Mouse (Mus musculus): ENCODE data around the gene Cdsn. TPM values are rescaled to one million over a fixed set of nuclear protein-coding genes. Genes with fewer than 3 reads are reported as not detected.
"Not testable (repeated sequence)": the region's sequence is repeated elsewhere in the genome, so short reads cannot be mapped to it uniquely, and the experiment has no call there.

Gene Cdsn
- polyA plus RNA-seq, 1 experiment, result 0.13 TPM

GRCm38 (mm10) chr17:35507556-35508260, 44.2 kb upstream of the Cdsn start:
- peaks cover 2% of the 10 kb centered on the region; the same call in 1 of the 2 replicates for H3K27me3 ChIP-seq (ENCODE audit: control insufficient read depth, insufficient read depth, low read length)
- TF ChIP-seq POLR2A (IDR thresholded peaks at IDR 0.05; ENCODE audit: low read depth, low read length), result no peak
- no peak for TF ChIP-seq CTCF (IDR thresholded peaks at IDR 0.05; ENCODE audit: extremely low read depth, insufficient read depth, insufficient read length, insufficient replicate concordance)
- WGBS, result 19% methylated on average over 13 of the region's 13 CpGs

DNA sequence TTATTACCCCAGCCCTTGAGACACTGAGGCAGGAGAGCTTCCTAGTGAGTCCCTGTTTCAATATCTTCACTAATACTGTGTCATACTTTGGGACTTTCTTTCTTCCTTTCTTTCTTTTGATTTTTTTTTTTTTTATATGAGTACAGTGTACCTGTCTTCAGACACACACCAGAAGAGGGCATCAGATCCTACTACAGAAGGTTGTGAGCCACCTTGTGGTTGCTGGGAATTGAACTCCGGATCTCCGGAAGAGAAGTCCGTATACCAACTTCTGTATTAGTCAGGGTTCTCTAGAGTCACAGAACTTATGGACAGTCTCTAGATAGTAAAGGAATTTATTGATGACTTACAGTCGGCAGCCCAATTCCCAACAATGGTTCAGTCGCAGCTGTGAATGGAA, 43.6 kb upstream of the Cdsn start:
- WGBS, result 64% methylated on average over 5 of the region's 5 CpGs

More at GRCm38 (mm10) chr17:35507556-35508260, 44.2 kb upstream of the Cdsn start:
- Histone ChIP-seq H3K4me1 (ENCODE audit: control insufficient read depth, insufficient read depth, insufficient read length) (no peaks in the 10 kb centered on the region), H3K4me3 (ENCODE audit: extremely low read depth, insufficient read depth, insufficient read length) (no peak overlapping the region), H3K36me3 (ENCODE audit: control insufficient read depth, insufficient read depth, low read length) (no peaks in the 10 kb centered on the region), H3K27ac (ENCODE audit: insufficient read depth, low read length) (no peak overlapping the region)
- DNase-seq (ENCODE audit: low read depth in 1 of 2, low spot score in 2 of 2), result no peak

GRCm38 (mm10) chr17:35509284-35509683, 42.6 kb upstream of the Cdsn start:
- Histone ChIP-seq H3K4me1 (ENCODE audit: control insufficient read depth, insufficient read depth, insufficient read length) (no peaks in the 10 kb centered on the region), H3K27me3 (ENCODE audit: control insufficient read depth, insufficient read depth, low read length) (no peaks in the 10 kb centered on the region; the same call in 1 of the 2 replicates), H3K4me3 (ENCODE audit: extremely low read depth, insufficient read depth, insufficient read length) (no peak overlapping the region), H3K27ac (ENCODE audit: insufficient read depth, low read length) (no peak overlapping the region), H3K36me3 (ENCODE audit: control insufficient read depth, insufficient read depth, low read length) (no peaks in the 10 kb centered on the region)
- DNase-seq (ENCODE audit: low read depth in 1 of 2, low spot score in 2 of 2), result peak; percentile 19 to 45
- TF ChIP-seq CTCF (IDR thresholded peaks at IDR 0.05; ENCODE audit: extremely low read depth, insufficient read depth, insufficient read length, insufficient replicate concordance), result peak; percentile 36; the same call in 1 of the 2 replicates
- no peak for TF ChIP-seq POLR2A (IDR thresholded peaks at IDR 0.05; ENCODE audit: low read depth, low read length)
- WGBS, result 12% methylated on average over 8 of the region's 8 CpGs

More for the DNA sequence above, 43.6 kb upstream of the Cdsn start:
- not testable (repeated sequence) for DNase-seq (ENCODE audit: low read depth in 1 of 2, low spot score in 2 of 2); H3K4me1 ChIP-seq (ENCODE audit: control insufficient read depth, insufficient read depth, insufficient read length); H3K4me3 ChIP-seq (ENCODE audit: extremely low read depth, insufficient read depth, insufficient read length); H3K36me3 ChIP-seq (ENCODE audit: control insufficient read depth, insufficient read depth, low read length); H3K27me3 ChIP-seq (ENCODE audit: control insufficient read depth, insufficient read depth, low read length); H3K27ac ChIP-seq (ENCODE audit: insufficient read depth, low read length)

- H3K27me3 ChIP-seq (ENCODE audit: control insufficient read depth, insufficient read depth, low read length), result no peaks in the 10 kb centered on the region
- DNase-seq (ENCODE audit: low read depth in 1 of 2, low spot score in 2 of 2), result no peak
- 100% methylated on average over 7 of the region's 7 CpGs for WGBS
- TF ChIP-seq POLR2A (IDR thresholded peaks at IDR 0.05; ENCODE audit: low read depth, low read length) (no peak), CTCF (IDR thresholded peaks at IDR 0.05; ENCODE audit: extremely low read depth, insufficient read depth, insufficient read length, insufficient replicate concordance) (no peak)
- no peak overlapping the region for H3K4me3 ChIP-seq (ENCODE audit: extremely low read depth, insufficient read depth, insufficient read length)
- no peak overlapping the region for H3K27ac ChIP-seq (ENCODE audit: insufficient read depth, low read length)
- H3K36me3 ChIP-seq (ENCODE audit: control insufficient read depth, insufficient read depth, low read length), result no peaks in the 10 kb centered on the region
- no peaks in the 10 kb centered on the region; the same call in 1 of the 2 replicates for H3K4me1 ChIP-seq (ENCODE audit: control insufficient read depth, insufficient read depth, insufficient read length)
Observed at GRCm38 (mm10) chr17:35512916-35513626, 38.9 kb upstream of the Cdsn start.

DNA sequence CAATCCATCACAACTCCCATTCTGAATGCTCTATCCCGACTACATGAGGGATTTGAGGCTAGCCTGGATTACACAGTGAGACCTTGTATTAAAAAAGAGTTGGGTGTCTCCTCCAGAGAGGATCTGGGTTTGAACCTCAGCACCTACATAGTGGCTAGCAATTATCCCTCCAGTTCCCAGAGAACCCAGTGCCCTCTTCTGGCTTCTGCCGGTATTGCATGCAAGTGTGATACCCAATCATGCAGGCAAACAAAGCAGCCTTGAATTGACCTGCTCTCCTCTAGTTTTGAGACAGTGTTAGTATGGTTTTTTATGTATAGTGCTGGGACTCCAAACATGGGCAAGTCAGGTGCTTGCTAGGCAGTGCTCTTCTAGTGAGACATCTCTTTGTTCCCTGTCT, 38.0 kb upstream of the Cdsn start:
- no peaks in the 10 kb centered on the region; the same call in 1 of the 2 replicates for H3K4me1 ChIP-seq (ENCODE audit: control insufficient read depth, insufficient read depth, insufficient read length)
- TF ChIP-seq POLR2A (IDR thresholded peaks at IDR 0.05; ENCODE audit: low read depth, low read length) (no peak), CTCF (IDR thresholded peaks at IDR 0.05; ENCODE audit: extremely low read depth, insufficient read depth, insufficient read length, insufficient replicate concordance) (peak; percentile 44; the same call in 1 of the 2 replicates)
- no peak overlapping the region for H3K27ac ChIP-seq (ENCODE audit: insufficient read depth, low read length)
- peak; percentile 35 to 76 for DNase-seq (ENCODE audit: low read depth in 1 of 2, low spot score in 2 of 2)
- H3K4me3 ChIP-seq (ENCODE audit: extremely low read depth, insufficient read depth, insufficient read length), result no peak overlapping the region
- no peaks in the 10 kb centered on the region for H3K27me3 ChIP-seq (ENCODE audit: control insufficient read depth, insufficient read depth, low read length)
- no peaks in the 10 kb centered on the region for H3K36me3 ChIP-seq (ENCODE audit: control insufficient read depth, insufficient read depth, low read length)
- 17% methylated on average over 2 of the region's 2 CpGs for WGBS

DNA sequence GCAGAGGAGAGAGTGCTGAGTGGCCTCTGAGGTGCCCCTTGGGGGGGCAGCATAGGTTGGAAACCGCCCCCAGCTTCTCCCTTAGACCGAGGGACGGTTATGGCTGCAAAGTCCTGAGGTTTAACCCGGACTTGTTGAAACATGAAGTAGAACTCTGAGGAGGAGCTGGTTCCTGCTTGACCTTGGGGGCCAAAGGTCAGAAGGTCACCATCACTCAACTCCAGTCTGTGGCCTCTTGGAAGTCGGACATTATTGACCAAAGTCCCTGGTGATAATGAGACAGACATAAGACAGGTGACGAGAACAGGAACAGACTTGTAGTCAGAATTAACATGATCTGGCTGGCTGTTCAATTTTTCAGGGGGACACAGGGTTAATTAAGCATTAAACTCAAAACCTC, 37.2 kb upstream of the Cdsn start:
- no peak for TF ChIP-seq POLR2A (IDR thresholded peaks at IDR 0.05; ENCODE audit: low read depth, low read length)
- no peak for TF ChIP-seq CTCF (IDR thresholded peaks at IDR 0.05; ENCODE audit: extremely low read depth, insufficient read depth, insufficient read length, insufficient replicate concordance)
- Histone ChIP-seq H3K4me1 (ENCODE audit: control insufficient read depth, insufficient read depth, insufficient read length) (no peaks in the 10 kb centered on the region; the same call in 1 of the 2 replicates), H3K4me3 (ENCODE audit: extremely low read depth, insufficient read depth, insufficient read length) (no peak overlapping the region), H3K27ac (ENCODE audit: insufficient read depth, low read length) (no peak overlapping the region), H3K27me3 (ENCODE audit: control insufficient read depth, insufficient read depth, low read length) (no peaks in the 10 kb centered on the region), H3K36me3 (ENCODE audit: control insufficient read depth, insufficient read depth, low read length) (no peaks in the 10 kb centered on the region)
- 91% methylated on average over 6 of the region's 6 CpGs for WGBS
- DNase-seq (ENCODE audit: low read depth in 1 of 2, low spot score in 2 of 2), result no peak

All from spleen, adult 2 months (tissue).